Mouse (Mus musculus) midbrain, postnatal 0 days (tissue): ENCODE measurements at regions not wholly inside any gene's neighbourhood (a gene's known extent, or its start where the extent isn't known, plus 50 kb on each side); places are given as distances from the start of the nearest gene placed in this dataset.
A peak's percentile ranks its signal among the peaks of the same experiment; 100 is the strongest.
"Not testable (repeated sequence)": the region's sequence is repeated elsewhere in the genome, so short reads cannot be mapped to it uniquely, and the experiment has no call there.

Experiments used
- ATAC-seq: fragments of 200-750 bp; cut with Nextera tagmentation; 2 replicates; pipeline ENCODE4 v1.8.0; 2017; ENCODE audit warnings: moderate number of reproducible peaks, mild to moderate bottlenecking, moderate TSS enrichment, moderate library complexity; ENCODE audit not compliant: low FRiP score
- DNase-seq: peaks from one replicate; pipeline ENCODE4 v3.0.0-alpha.2; 2015; ENCODE audit warnings: low spot score
- H3K27ac ChIP-seq: fragments of 300-500 bp; sonication (generic); 2 replicates; pipeline ENCODE4 v1.5.1; 2014; ENCODE audit warnings: low read depth, mild to moderate bottlenecking, low read length, mixed read lengths
- H3K27me3 ChIP-seq: fragments of 300-500 bp; sonication (generic); 2 replicates; pipeline ENCODE4 v1.6.1; 2014; ENCODE audit warnings: low read length, control low read depth, mixed read lengths; ENCODE audit not compliant: insufficient read depth
- H3K36me3 ChIP-seq: fragments of 300-500 bp; sonication (generic); 2 replicates; pipeline ENCODE4 v1.6.1; 2014; ENCODE audit warnings: low read length, control low read depth, mixed read lengths; ENCODE audit not compliant: insufficient read depth
- H3K4me1 ChIP-seq: fragments of 300-500 bp; sonication (generic); 2 replicates; pipeline ENCODE4 v1.6.1; 2014; ENCODE audit warnings: mild to moderate bottlenecking, control low read depth, antibody characterized with exemption, low read length, mixed read lengths; ENCODE audit not compliant: insufficient read depth
- H3K4me2 ChIP-seq: fragments of 300-500 bp; sonication (generic); 2 replicates; pipeline ENCODE4 v1.6.1; 2014; ENCODE audit warnings: low read depth, mild to moderate bottlenecking, low read length, mixed read lengths; ENCODE audit not compliant: poor library complexity, severe bottlenecking
- H3K4me3 ChIP-seq: fragments of 300-500 bp; sonication (generic); 2 replicates; pipeline ENCODE4 v1.5.1; 2014; ENCODE audit warnings: low read depth, mild to moderate bottlenecking, low read length, moderate library complexity
- H3K9ac ChIP-seq: fragments of 300-500 bp; sonication (generic); replicated peaks from 2 replicates; pipeline ENCODE4 v1.6.1; 2014; ENCODE audit warnings: mild to moderate bottlenecking, low read length, moderate library complexity, mixed read lengths; ENCODE audit not compliant: poor library complexity, severe bottlenecking
- H3K9me3 ChIP-seq: fragments of 300-500 bp; sonication (generic); 2 replicates; pipeline ENCODE4 v1.6.1; 2016; ENCODE audit warnings: low read length, control low read depth
- CTCF ChIP-seq: IDR thresholded peaks from 2 replicates; pipeline ENCODE4 v1.5.1; 2016; ENCODE audit warnings: antibody characterized with exemption, mild to moderate bottlenecking
- WGBS: fragments of 180-500 bp; shearing (Covaris S2); extraction: QIAGEN DNeasy Blood & Tissue Kit; methylation state at CpG from one replicate; pipeline ENCODE4 v1.1.7; 2014; 5-methylcytosine and 5-hydroxymethylcytosine counted together

- ATAC-seq, H3K4me3 ChIP-seq, H3K36me3 ChIP-seq, H3K4me2 ChIP-seq, DNase-seq, H3K27me3 ChIP-seq, H3K9me3 ChIP-seq, H3K9ac ChIP-seq, H3K4me1 ChIP-seq, H3K27ac ChIP-seq: not testable (repeated sequence)
- WGBS: 99% methylated on average over 11 of the region's 14 CpGs
Observed at GRCm38 (mm10) chr11:41090391-41090900, 335.3 kb upstream of the Ccng1 start.

GRCm38 (mm10) chr11:41063570-41063969 lies 308.5 kb upstream of the Ccng1 start:
- no peak overlapping the region for H3K4me3 ChIP-seq
- no peak for TF ChIP-seq CTCF
- H3K4me2 ChIP-seq: no peak overlapping the region
- no peaks in the 10 kb centered on the region for H3K27me3 ChIP-seq
- no peaks in the 10 kb centered on the region for H3K9me3 ChIP-seq
- DNase-seq (no peak), ATAC-seq (no peak)
- H3K36me3 ChIP-seq: no peaks in the 10 kb centered on the region
- WGBS: 79% methylated on average over 3 of the region's 3 CpGs
- no peak overlapping the region for H3K27ac ChIP-seq
- H3K9ac ChIP-seq: no peak overlapping the region
- H3K4me1 ChIP-seq: no peaks in the 10 kb centered on the region

- no peak overlapping the region for H3K4me3 ChIP-seq
- no peak for TF ChIP-seq CTCF
- no peak for ATAC-seq
- H3K36me3 ChIP-seq: no peaks in the 10 kb centered on the region
- DNase-seq: no peak
- 83% methylated on average over 3 of the region's 3 CpGs for WGBS
- no peak overlapping the region for H3K4me2 ChIP-seq
- no peak overlapping the region for H3K9ac ChIP-seq
- no peaks in the 10 kb centered on the region for H3K4me1 ChIP-seq
- no peak overlapping the region for H3K27ac ChIP-seq
- no peaks in the 10 kb centered on the region for H3K27me3 ChIP-seq
- no peaks in the 10 kb centered on the region for H3K9me3 ChIP-seq
Observed at GRCm38 (mm10) chr11:41057796-41058195, 302.7 kb upstream of the Ccng1 start.

- Histone ChIP-seq H3K4me3 (no peak overlapping the region), H3K4me2 (no peak overlapping the region), H3K4me1 (no peaks in the 10 kb centered on the region), H3K36me3 (no peaks in the 10 kb centered on the region), H3K9me3 (no peaks in the 10 kb centered on the region), H3K27me3 (no peaks in the 10 kb centered on the region), H3K9ac (no peak overlapping the region), H3K27ac (no peak overlapping the region)
- WGBS: 89% methylated on average over 2 of the region's 2 CpGs
- DNase-seq (no peak), ATAC-seq (no peak)
- no peak for TF ChIP-seq CTCF
Observed at GRCm38 (mm10) chr11:41030018-41030417, 274.9 kb upstream of the Ccng1 start.

GRCm38 (mm10) chr11:41010096-41010495 lies 255.0 kb upstream of the Ccng1 start:
- H3K9me3 ChIP-seq: no peaks in the 10 kb centered on the region
- no peak for ATAC-seq
- DNase-seq: peak; percentile 46
- 47% methylated on average over 3 of the region's 3 CpGs for WGBS
- H3K4me1 ChIP-seq: no peaks in the 10 kb centered on the region
- TF ChIP-seq CTCF: no peak
- H3K4me2 ChIP-seq: no peak overlapping the region
- no peak overlapping the region for H3K27ac ChIP-seq
- no peak overlapping the region for H3K9ac ChIP-seq
- no peaks in the 10 kb centered on the region for H3K27me3 ChIP-seq
- no peak overlapping the region for H3K4me3 ChIP-seq
- H3K36me3 ChIP-seq: no peaks in the 10 kb centered on the region

GRCm38 (mm10) chr11:40972806-40973205 lies 217.7 kb upstream of the Ccng1 start:
- WGBS: 90% methylated on average over 2 of the region's 2 CpGs
- no peak overlapping the region for H3K4me3 ChIP-seq
- no peaks in the 10 kb centered on the region for H3K4me1 ChIP-seq
- no peak for TF ChIP-seq CTCF
- H3K27me3 ChIP-seq: no peaks in the 10 kb centered on the region
- no peak overlapping the region for H3K4me2 ChIP-seq
- H3K27ac ChIP-seq: no peak overlapping the region
- H3K9ac ChIP-seq: no peak overlapping the region
- H3K36me3 ChIP-seq: no peaks in the 10 kb centered on the region
- ATAC-seq: no peak
- no peak for DNase-seq
- H3K9me3 ChIP-seq: no peaks in the 10 kb centered on the region
